Mouse (Mus musculus): ENCODE measurements around the gene Med13l.

- TF ChIP-seq CTCF (IDR thresholded peaks at IDR 0.05; ENCODE audit: extremely low read depth, insufficient read depth, insufficient read length, insufficient replicate concordance), result no peak
- TF ChIP-seq POLR2A (IDR thresholded peaks at IDR 0.05; ENCODE audit: low read depth, low read length), result no peak
These were observed 49.5 kb upstream of the Med13l start for GRCm38 (mm10) chr5:118510969-118511368.

Measured in spleen, adult 2 months (tissue).